Mouse (Mus musculus) ES-E14 (cell line): ENCODE measurements around the gene Lipc.

ENCODE experiments used
- CHD2 ChIP-seq: IDR thresholded peaks from 2 replicates; pipeline ENCODE4 v1.6.1; 2014; ENCODE audit warnings: mild to moderate bottlenecking, low read depth, low read length, inconsistent platforms
- HCFC1 ChIP-seq: IDR thresholded peaks from 2 replicates; pipeline ENCODE4 v1.6.1; 2012; ENCODE audit warnings: low read length, inconsistent platforms, borderline replicate concordance; ENCODE audit not compliant: insufficient read depth
- MAFK ChIP-seq: IDR thresholded peaks from 2 replicates; pipeline ENCODE4 v1.6.1; 2014; ENCODE audit warnings: mild to moderate bottlenecking, low read depth, low read length, inconsistent platforms; ENCODE audit not compliant: insufficient read depth
- ZC3H11A ChIP-seq: IDR thresholded peaks from 2 replicates; pipeline ENCODE4 v1.6.1; 2012; ENCODE audit warnings: low read depth, mild to moderate bottlenecking, inconsistent platforms, low read length, borderline replicate concordance
- ZNF384 ChIP-seq: IDR thresholded peaks from 2 replicates; pipeline ENCODE4 v1.6.1; 2012; ENCODE audit warnings: low read depth, low read length, inconsistent platforms

- TF ChIP-seq ZC3H11A (no peak), CHD2 (no peak), MAFK (no peak), HCFC1 (no peak), ZNF384 (no peak)
These were observed 25.4 kb upstream of the Lipc start for GRCm38 (mm10) chr9:70977392-70977791.
